Mouse (Mus musculus): ENCODE results near the gene Opalin. TPM values are rescaled to one million over a fixed set of nuclear protein-coding genes. Genes with fewer than 3 reads are reported as not detected.

Gene Opalin
- polyA plus RNA-seq, 1 experiment from 2014 or later, result not detected

DNA sequence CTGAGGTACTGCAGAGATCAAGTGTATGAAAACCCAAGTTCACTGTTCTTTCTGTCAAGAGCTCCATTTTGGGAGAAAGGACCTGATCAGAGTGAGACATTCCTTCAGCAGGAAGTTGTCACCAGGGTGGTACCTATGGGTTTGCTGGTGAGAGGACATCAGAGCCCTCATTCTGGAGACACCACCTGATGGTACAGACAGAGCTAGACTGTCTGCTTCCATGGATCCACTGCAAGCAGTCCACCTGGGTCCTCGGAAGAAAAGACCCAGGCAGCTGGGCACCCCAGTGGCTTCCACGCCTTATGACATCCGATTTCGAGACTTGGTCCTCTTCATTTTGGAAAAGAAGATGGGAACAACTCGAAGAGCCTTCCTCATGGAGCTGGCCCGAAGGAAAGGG lies 47.7 kb downstream of the Opalin start, which contains the start of gene Dntt:
Gene Dntt (plus strand): TSS at position 57 of the 400 bp plus-strand sequence.
- 74% methylated on average over 6 of the region's 6 CpGs for WGBS
- no peak for ATAC-seq (ENCODE audit: insufficient read depth, low FRiP score, low read depth)
- H3K9ac ChIP-seq, result no peak within 1 kb of the TSS
- no peak within 1 kb of the TSS for H3K27ac ChIP-seq
- no peaks in the 10 kb centered on the region for H3K4me1 ChIP-seq
- no peaks in the 10 kb centered on the region for H3K9me3 ChIP-seq
- H3K4me3 ChIP-seq (replicated peaks), result no peak within 1 kb of the TSS
- H3K27me3 ChIP-seq (replicated peaks), result no peaks in the 10 kb centered on the region
- no peaks in the 10 kb centered on the region for H3K36me3 ChIP-seq
- H3K4me2 ChIP-seq, result no peak within 1 kb of the TSS

DNA sequence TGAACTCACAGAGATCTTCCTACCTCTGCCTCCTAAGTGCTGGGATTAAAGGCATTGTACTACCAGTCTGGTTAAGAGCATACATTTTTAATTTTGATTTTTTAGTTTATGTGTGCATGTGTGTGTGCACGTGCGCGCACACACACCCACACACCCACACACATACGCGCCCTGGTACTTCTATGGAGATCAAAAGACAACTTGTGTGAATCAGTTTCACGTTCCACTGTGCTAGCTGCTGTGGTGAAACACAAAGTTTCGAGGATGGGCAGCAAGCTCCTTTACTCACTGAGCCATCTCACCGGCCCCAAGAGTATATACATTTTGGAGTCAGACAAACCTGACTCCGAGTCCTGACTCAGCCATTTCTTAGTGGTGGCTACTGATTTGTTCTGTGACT lies 49.3 kb downstream of the Opalin start:
- ATAC-seq (ENCODE audit: insufficient read depth, low FRiP score, low read depth), result no peak
- no peaks in the 10 kb centered on the region for H3K27me3 ChIP-seq (replicated peaks)
- no peaks in the 10 kb centered on the region for H3K9me3 ChIP-seq
- 90% methylated on average over 9 of the region's 9 CpGs for WGBS
- H3K9ac ChIP-seq, result no peak overlapping the region
- no peak overlapping the region for H3K27ac ChIP-seq
- H3K36me3 ChIP-seq, result no peaks in the 10 kb centered on the region
- H3K4me2 ChIP-seq, result no peak overlapping the region
- H3K4me1 ChIP-seq, result no peaks in the 10 kb centered on the region
- H3K4me3 ChIP-seq (replicated peaks), result no peak overlapping the region

DNA sequence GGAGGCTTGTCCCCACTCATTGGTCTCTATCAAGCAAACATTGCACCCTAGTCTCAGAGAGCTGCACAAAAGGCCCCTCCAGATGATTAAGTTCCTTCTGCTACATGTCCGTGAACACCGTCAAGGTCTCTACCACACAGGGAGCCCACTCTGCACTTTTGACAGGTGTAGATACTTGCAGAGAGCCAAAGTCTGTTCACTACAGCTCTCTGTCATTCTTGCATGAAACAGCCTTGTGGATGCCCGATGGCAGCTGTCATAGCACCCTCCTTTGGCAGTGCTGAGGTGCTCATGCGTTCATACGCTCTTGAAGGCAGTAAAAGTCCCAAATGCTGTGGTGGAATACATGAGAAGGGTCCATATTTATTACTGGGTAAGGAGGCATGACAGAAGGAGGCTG lies 49.9 kb downstream of the Opalin start:
- no peak overlapping the region for H3K9ac ChIP-seq
- 78% methylated on average over 5 of the region's 5 CpGs for WGBS
- no peak overlapping the region for H3K4me3 ChIP-seq (replicated peaks)
- no peaks in the 10 kb centered on the region for H3K4me1 ChIP-seq
- no peaks in the 10 kb centered on the region for H3K36me3 ChIP-seq
- H3K4me2 ChIP-seq, result no peak overlapping the region
- no peaks in the 10 kb centered on the region for H3K9me3 ChIP-seq
- H3K27ac ChIP-seq, result no peak overlapping the region
- no peaks in the 10 kb centered on the region for H3K27me3 ChIP-seq (replicated peaks)
- ATAC-seq (ENCODE audit: insufficient read depth, low FRiP score, low read depth), result no peak

DNA sequence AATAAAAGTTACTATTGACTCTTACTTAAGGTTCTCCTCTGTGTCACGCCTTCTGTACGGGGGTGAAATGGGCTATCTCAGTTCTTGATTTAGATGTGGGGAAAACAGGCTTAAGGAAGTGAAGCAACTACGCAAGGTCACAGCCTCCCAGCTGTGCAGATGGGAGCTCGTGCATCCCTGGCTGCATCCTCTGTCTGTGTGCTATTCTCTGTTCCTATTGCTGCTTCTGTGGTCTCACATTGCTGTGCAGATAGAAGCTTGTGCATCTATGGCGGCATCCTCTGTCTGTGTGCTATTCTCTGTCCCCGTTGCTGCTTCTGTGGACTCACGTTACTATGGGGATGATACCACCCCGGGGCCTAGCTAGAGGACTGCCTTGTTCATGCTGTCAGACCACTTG lies 50.4 kb downstream of the Opalin start:
- Histone ChIP-seq H3K4me3 (replicated peaks) (no peak overlapping the region), H3K4me1 (no peaks in the 10 kb centered on the region), H3K9ac (no peak overlapping the region), H3K27me3 (replicated peaks) (no peaks in the 10 kb centered on the region), H3K27ac (no peak overlapping the region), H3K36me3 (no peaks in the 10 kb centered on the region), H3K9me3 (no peaks in the 10 kb centered on the region), H3K4me2 (no peak overlapping the region)
- ATAC-seq (ENCODE audit: insufficient read depth, low FRiP score, low read depth), result no peak
- WGBS, result 81% methylated on average over 8 of the region's 8 CpGs

DNA sequence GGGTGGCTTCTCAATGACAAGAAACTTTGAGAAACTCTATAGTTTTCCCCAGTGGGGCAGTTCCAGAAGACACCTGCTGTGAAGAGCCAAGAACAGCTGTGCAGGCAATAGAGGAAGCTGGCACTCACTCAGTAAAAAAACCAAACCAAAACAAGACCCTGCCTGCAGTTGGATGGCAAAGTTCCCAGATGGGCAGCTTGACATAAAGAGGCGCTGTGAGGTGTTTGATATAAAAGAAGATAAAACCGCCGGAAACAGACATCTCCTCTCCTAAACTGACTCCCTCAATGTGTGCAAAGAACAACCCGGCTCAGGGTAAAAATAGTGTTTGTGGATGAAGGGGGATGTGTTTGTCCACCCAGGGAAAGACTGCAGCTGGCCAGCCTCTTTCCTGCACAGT lies 54.7 kb downstream of the Opalin start:
- Histone ChIP-seq H3K36me3 (no peaks in the 10 kb centered on the region), H3K9ac (no peak overlapping the region), H3K4me2 (no peak overlapping the region), H3K4me1 (no peaks in the 10 kb centered on the region), H3K27ac (no peak overlapping the region), H3K4me3 (replicated peaks) (no peak overlapping the region), H3K9me3 (no peaks in the 10 kb centered on the region), H3K27me3 (replicated peaks) (no peaks in the 10 kb centered on the region)
- no peak for ATAC-seq (ENCODE audit: insufficient read depth, low FRiP score, low read depth)
- 75% methylated on average over 4 of the region's 4 CpGs for WGBS

DNA sequence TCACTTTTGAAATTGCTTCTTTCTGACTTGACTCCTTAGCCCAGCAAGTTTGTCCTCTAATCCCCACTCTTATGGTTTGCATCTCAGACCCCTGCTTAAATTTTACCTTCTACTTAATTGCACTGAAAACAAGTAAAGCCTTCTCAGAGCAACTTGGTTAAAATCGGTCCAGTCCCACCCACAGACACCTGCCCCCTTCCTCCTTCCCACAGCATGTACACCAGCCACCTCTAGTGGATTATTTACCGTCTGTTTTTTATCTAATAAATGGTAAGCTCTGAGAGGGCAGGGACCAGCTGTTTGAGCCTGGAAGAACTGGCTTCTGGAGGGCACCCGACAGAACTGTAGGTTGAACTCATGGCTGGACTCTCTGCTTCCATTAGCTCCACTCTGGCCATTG lies 56.4 kb downstream of the Opalin start:
- WGBS, result 51% methylated on average over 3 of the region's 3 CpGs
- Histone ChIP-seq H3K4me2 (no peak overlapping the region), H3K9ac (no peak overlapping the region), H3K36me3 (no peaks in the 10 kb centered on the region), H3K27ac (no peak overlapping the region), H3K9me3 (no peaks in the 10 kb centered on the region), H3K4me3 (replicated peaks) (no peak overlapping the region), H3K27me3 (replicated peaks) (no peaks in the 10 kb centered on the region), H3K4me1 (peaks cover 4% of the 10 kb centered on the region)
- ATAC-seq (ENCODE audit: insufficient read depth, low FRiP score, low read depth), result no peak

DNA sequence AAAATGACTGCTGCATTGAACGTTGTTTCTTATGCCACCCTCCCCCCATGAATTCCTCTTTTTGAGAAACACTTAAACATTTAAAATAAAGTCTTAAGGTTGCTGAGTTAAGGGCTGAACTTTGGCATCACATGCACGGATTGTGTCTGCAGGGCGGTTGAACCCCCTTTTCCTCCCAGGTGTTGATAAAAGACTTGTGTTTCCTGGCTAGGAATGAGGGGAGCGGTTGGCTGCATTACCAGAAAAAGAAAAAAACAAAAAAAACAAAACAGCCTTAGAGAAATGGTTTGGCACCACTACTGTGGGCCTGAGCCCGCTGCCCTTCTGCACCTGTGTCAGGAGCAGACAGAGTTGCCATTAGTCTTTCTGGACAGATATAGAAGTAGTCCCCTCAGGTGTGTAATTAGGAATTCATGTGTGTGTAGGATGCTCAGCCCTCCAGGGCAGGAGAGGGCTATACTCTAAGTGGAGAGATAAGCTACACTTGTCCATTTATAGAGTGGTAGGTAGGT lies 57.7 kb downstream of the Opalin start:
- H3K27me3 ChIP-seq (replicated peaks), result no peaks in the 10 kb centered on the region
- H3K4me2 ChIP-seq, result no peak overlapping the region
- no peak overlapping the region for H3K4me3 ChIP-seq (replicated peaks)
- no peak overlapping the region for H3K9ac ChIP-seq
- WGBS, result 63% methylated on average over 5 of the region's 5 CpGs
- no peaks in the 10 kb centered on the region for H3K9me3 ChIP-seq
- no peak for ATAC-seq (ENCODE audit: insufficient read depth, low FRiP score, low read depth)
- no peaks in the 10 kb centered on the region for H3K36me3 ChIP-seq
- H3K4me1 ChIP-seq, result peaks cover 4% of the 10 kb centered on the region
- no peak overlapping the region for H3K27ac ChIP-seq

DNA sequence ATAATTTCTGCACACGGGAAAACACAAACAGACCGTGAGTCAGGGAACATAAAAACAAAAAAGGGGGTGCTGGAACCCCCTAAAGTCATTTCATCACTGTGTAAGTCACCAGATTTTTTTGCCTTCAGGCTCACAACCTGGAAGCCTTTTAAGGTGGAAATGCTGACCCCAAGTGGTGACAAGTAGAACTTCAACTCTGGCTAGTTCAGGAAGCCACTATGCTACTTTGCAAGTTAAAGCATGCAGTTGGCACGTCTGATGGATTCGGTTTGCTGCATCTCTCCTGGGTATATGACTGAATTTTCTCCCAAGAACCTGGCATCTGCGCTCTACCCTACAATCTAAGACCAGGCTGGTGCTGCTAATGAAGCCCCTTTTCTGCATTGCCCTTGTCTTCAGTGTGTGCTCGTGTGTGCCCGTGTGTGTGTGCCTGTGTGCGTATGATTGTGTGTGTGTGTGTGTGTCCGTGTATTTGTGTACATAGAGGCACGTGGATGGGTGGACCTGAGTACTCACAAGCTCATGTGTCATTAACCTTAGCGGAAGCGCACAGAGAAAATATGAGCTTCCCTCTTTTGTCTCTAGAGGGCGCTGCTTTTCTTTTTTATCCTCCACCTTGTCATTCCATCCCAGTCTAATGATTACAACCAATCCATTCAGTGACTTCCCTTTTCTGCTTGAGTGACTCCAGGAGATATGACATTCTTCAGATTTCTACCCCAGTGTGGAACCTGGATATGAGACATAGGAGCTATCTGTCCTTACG lies 60.8 kb downstream of the Opalin start:
- no peak for ATAC-seq (ENCODE audit: insufficient read depth, low FRiP score, low read depth)
- Histone ChIP-seq H3K27me3 (replicated peaks) (no peaks in the 10 kb centered on the region), H3K4me3 (replicated peaks) (no peak overlapping the region; the same call in 1 of the 2 replicates), H3K4me2 (peak overlapping the region; percentile 48), H3K9me3 (no peaks in the 10 kb centered on the region), H3K27ac (no peak overlapping the region), H3K9ac (no peak overlapping the region), H3K4me1 (peaks cover 7% of the 10 kb centered on the region), H3K36me3 (no peaks in the 10 kb centered on the region)
- 17% methylated on average over 14 of the region's 14 CpGs for WGBS

DNA sequence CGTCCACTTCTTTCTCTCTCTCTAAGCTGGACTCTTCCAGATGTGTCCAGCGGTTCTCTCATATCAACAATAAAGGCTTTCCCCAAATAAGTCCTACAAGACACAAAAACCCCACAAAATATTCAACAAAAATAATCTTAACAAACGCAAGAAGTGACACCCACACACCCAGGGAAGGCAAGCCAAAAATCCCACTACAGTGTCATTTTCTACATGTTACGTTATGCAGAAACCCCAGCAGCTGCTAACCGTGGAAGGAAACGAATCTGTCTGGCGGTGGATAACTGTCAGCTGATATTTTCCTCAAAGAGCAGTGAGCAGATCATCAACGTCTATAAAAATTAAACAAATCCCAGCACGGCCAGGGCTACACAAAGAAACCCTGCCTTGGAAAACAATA lies 62.9 kb downstream of the Opalin start:
- Histone ChIP-seq H3K27ac (no peak overlapping the region), H3K36me3 (no peaks in the 10 kb centered on the region), H3K9ac (no peak overlapping the region), H3K4me3 (replicated peaks) (no peak overlapping the region), H3K4me1 (peaks cover 7% of the 10 kb centered on the region), H3K27me3 (replicated peaks) (no peaks in the 10 kb centered on the region), H3K4me2 (no peak overlapping the region; the same call in 1 of the 2 replicates), H3K9me3 (no peaks in the 10 kb centered on the region)
- WGBS, result 12% methylated on average over 9 of the region's 9 CpGs
- no peak for ATAC-seq (ENCODE audit: insufficient read depth, low FRiP score, low read depth)

DNA sequence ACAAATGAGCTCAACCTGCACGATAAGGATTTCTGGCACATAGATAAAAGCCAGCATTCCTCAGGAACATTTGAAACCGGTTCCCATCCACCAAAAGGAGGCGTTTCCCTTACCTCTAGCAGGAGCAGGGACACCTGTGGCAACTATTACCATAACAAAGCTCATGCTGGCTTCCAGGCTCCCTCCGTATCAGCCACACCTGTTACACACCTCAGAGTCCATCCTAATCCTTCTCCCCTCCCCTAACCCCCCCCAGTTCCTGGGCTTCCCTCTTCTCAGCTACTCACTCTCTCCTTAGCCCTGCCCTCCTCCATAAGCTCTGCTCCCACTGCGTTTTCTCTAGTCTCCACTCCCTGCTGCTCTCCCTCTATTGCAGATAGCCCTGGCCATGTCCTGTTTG lies 63.3 kb downstream of the Opalin start:
- H3K36me3 ChIP-seq, result no peaks in the 10 kb centered on the region
- H3K4me2 ChIP-seq, result no peak overlapping the region; the same call in 1 of the 2 replicates
- WGBS, result 3% methylated on average over 5 of the region's 5 CpGs
- peaks cover 7% of the 10 kb centered on the region for H3K4me1 ChIP-seq
- ATAC-seq (ENCODE audit: insufficient read depth, low FRiP score, low read depth), result peak; percentile 70; the same call in 1 of the 2 replicates
- H3K4me3 ChIP-seq (replicated peaks), result no peak overlapping the region
- H3K9me3 ChIP-seq, result no peaks in the 10 kb centered on the region
- H3K27me3 ChIP-seq (replicated peaks), result no peaks in the 10 kb centered on the region
- H3K27ac ChIP-seq, result no peak overlapping the region
- no peak overlapping the region for H3K9ac ChIP-seq
